Mouse (Mus musculus) ovary, postnatal 36 days (tissue): ENCODE measurements at regions not wholly inside any gene's neighbourhood (a gene's known extent, or its start where the extent isn't known, plus 50 kb on each side); places are given as distances from the start of the nearest gene placed in this dataset.

ENCODE experiments used
- DNase-seq: peaks from one replicate; pipeline ENCODE4 v3.0.0; 2022; ENCODE audit warnings: low spot score, mixed read lengths

DNA sequence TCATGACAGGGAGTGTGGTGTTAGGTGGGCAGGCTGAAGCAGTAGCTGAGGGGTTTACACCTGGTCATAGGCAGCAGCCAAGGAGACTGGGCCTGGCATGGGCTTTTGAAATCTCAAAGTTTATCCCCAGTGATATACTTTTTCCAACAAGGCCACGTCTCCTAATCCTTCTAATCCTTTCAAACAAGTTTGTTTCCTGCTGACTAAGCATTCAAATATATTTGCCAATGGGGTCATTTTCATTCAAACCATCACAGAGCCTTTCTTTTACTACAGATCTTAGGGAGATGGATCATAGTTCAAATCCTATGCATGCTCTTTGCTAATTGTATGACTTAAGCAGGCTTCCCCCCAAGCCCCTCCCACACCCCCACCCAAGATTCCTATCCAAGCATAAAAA, 93.0 kb upstream of the Eef1e1 start:
- no peak for DNase-seq

- DNase-seq = no peak
These were observed 81.2 kb upstream of the Eef1e1 start for GRCm38 (mm10) chr13:38740066-38740465.

DNA sequence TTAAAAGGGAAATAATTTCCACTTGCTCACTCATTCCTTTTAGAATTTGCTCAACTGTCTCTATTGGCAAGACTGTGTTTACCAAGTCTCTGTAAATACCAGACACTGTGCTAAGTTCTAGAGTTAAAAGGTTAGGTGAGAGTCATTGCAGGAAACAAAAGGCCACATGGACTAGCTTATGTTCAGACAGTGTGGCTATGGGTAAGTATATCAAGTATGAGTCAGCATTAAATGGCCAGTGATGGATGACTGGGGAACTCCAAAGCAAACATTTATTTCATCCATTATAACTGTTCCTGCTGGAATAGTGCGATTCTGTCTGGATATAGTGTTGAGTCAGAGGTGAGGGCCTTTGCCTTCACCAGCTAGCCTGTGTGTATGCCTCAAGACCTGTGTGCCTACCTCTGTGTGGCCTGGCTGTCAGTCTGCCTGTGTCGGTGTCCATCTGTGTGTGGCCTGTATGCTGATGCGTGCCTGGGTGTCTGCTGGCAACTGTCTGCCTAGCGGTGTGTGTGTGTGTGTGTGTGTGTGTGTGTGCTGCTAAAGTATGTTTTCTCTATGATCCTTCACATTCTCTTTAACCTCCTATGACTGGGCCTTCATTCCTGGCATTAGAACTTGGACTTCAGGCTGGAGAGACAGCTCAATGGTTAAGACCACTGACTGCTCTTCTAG, 77.6 kb upstream of the Eef1e1 start:
- DNase-seq = no peak

GRCm38 (mm10) chr13:38735294-38735693, 76.4 kb upstream of the Eef1e1 start:
- DNase-seq = no peak

GRCm38 (mm10) chr13:38733246-38733645, 74.4 kb upstream of the Eef1e1 start:
- DNase-seq = no peak

DNA sequence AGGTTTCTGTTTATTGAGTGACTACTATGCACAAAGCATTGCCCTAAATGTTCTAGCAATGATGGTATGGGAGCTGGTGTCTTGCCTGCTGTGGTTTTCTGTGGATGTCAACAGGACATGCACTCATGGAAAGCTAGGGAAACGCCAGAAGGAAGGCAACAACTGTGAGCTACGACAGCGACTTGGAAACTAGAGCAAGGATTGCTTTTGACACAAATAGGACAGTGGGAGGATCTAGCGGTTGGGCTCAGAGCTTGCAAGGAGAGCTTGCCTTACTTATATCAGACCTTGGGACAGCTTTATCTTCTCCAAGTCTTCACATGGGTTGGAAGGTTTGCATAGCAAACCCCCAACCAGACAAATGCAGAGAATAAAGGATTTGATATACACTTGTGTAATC, 66.6 kb upstream of the Eef1e1 start:
- DNase-seq = no peak

DNA sequence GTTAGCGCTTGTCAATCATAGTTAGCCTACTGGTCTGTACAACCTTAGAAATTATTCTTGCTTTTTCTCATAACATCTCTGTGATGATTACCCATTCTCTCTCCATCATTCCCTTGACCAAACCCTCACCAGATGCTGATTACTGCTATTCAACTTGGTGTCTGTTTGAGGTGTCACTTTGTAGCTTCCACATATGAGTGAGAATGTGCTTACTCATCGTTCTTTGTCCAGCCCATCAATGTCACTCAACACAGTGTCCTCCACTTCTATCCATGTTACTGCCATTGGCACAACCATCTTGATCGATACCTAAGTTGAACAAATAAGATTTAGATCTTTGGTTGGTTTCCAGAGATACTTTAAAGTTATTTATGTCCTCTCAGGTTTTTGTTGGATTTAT, 62.3 kb upstream of the Eef1e1 start:
- no peak for DNase-seq

DNA sequence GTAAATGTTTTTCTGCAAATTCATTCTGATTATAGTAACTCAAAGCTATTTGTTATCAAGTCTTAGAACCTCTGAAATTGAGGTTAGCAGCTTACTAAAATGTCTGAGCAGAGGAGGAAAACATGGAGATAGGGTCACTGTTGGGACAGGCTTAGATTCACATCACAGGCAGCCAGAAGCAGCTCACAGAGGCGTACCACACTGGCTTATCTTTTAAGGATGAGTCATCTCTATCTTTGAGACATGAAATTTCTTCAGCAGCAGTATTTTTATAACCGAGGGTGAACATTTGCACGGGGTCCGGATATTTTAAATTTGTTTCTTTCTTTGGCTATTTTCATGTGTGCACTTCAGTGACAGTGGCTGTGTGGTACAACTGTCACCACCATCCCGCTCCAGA, 56.0 kb upstream of the Eef1e1 start:
- no peak for DNase-seq
